Mouse (Mus musculus) cerebellum, adult 9-10 months (tissue): ENCODE results near the gene Slc10a6.

Experiments used
- DNase-seq: peaks from one replicate; pipeline ENCODE4 v3.0.0; 2022

Gene Slc10a6

DNA sequence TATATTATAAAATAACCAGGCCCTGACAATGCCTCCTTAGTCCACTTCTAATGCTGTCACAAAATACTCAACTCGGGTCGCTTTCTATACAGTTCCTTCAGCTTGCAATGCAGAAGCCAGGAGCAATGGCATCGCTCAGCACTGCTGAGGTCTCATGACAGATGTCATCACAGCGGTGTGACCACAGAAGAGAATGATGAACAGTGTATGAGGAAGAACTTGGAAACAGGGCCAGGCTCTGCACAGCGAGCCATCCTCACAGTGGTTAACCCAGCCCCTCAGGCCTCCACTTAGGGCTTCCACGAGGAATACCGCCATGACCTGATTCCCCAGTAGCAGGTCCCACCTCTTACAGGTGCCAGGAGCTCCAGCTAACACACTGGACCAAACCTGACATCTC, 14.8 kb downstream of the Slc10a6 start:
- no peak for DNase-seq

DNA sequence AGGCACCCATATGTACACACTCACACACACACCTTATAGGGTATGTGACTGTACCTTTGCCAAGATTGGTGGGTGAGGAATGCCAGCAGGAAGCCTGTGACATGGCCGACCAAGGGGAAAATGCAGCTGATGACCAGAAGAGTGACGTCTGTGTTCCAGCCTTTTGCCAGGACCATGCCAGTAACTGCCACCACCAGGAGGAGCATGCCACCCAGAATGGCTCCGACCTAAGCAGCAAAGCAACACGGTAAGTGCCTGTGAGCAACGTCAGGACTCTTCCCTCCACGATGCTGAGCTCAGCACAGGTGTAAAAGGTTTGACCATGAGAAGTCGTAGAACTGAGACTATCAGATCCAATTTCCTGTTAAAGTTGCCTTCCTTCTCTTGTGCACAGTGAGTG, 16.9 kb downstream of the Slc10a6 start:
- no peak for DNase-seq

- DNase-seq: no peak
Measured at GRCm38 (mm10) chr5:103610856-103611472, 18.2 kb downstream of the Slc10a6 start.

DNA sequence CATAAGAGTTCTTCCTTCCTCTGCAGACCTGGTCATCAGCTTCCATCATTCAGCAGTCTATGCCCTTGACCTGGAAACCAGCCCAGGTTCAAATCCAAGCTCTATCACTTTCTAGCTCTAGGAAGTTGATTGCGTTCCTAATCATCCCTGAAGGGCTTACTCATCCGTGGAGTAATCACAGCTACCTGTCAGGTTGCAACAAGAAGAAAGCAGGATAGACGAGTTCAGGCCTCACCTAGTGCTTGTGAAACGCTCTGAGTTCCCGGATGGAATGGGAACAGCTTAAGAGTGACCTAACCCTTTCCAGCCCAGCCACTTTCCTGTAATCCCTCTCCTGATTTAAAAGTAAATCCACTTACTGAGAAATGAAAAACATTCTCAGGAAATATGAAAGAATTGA, 19.1 kb downstream of the Slc10a6 start:
- DNase-seq: no peak

DNA sequence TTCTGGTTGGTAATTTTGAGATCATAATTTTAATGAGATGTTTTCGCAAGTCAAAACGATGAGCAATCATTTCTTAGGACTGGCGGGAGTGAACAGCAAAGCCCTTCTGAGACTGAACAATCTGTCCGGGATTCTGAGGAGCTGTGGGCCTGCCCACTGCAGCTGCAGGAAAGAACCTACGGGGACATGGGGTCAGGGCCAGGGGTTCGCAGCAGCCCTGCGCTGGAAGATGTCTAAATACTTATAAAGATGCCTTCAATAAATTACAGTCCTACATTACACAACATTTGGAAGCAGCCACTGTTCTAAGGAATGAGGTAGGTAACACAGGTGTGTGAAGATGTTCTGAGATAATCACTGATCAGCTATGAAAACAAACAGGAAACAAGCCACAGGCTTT, 23.5 kb downstream of the Slc10a6 start:
- no peak for DNase-seq

DNA sequence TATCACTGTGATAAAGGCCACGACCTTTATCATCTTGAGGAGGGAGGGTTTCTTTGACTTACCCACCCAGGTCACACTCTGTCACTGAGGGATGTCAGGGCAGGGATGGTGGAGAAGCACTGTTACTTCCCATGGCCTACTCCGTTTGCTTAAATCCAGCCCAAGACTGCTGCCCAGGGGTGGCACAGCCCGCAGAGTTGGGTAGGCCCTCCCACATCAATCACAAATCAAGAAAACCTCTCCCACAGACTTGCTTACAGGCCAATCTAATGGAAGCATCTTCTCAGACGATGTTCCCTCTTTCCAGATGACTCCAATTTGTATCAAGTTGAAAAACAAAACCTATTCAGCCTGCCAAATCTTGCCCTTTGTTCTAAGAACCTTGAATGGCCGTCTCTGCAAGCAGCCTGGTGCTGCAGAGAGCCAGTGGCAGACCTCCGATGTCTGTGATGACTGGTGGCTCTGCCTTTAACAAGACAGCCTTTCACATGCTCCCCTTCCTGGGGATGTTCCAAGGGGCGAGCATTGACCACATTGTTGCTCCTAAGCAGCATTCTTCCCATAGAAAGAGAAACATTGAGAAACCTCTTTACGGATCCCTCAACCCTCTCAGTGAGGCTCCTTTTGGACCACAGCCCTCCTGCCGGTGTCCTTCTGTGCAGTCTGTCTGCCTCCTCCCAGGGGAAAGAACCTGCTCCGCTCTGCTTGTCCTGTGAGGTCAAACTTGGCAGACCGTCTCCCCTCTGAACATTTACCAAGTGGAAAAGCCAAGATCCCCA, 25.9 kb downstream of the Slc10a6 start:
- peak; percentile 36 for DNase-seq

- no peak for DNase-seq
Measured at GRCm38 (mm10) chr5:103598881-103599280, 30.3 kb downstream of the Slc10a6 start.

DNA sequence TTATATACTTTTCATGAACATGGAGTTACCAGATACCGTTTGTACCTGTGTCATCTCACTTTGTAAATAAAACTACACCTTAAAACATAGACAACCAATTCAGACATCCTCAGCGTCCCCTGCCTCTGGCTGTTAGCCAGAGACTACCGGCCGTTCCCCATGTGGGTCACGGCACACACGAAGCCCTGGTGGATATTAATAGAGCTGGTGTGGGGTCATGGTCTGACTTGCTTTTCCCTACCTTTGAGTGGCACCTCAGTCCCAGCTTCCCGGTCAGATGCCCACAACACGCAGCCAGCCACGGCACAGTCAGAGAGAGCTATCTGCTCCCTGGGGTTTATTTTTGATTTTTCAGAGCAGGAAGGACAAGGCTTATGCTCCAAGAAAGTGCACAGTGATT, 30.9 kb downstream of the Slc10a6 start:
- DNase-seq: no peak

DNA sequence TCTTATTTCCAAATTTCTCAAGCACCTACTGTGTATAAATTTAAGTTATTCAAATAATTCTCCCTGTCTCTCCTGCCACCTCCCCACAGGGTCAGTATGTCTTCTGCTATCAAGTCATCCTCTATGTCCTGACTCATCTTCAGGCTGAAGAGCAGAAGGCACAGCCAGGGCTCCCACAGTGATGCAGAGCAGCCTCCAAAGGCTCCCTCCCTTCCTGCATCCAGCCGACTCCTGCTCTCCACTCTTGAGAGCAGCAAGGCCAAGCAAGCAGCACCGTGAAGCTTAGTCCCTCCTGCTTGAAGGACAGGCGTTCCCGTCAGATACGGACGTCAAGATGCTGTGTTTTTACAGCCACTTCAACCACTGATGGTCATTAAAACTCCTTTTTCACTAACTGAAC, 31.6 kb downstream of the Slc10a6 start:
- peak; percentile 67 for DNase-seq

- no peak for DNase-seq
Measured at GRCm38 (mm10) chr5:103596467-103597146, 32.6 kb downstream of the Slc10a6 start.

DNA sequence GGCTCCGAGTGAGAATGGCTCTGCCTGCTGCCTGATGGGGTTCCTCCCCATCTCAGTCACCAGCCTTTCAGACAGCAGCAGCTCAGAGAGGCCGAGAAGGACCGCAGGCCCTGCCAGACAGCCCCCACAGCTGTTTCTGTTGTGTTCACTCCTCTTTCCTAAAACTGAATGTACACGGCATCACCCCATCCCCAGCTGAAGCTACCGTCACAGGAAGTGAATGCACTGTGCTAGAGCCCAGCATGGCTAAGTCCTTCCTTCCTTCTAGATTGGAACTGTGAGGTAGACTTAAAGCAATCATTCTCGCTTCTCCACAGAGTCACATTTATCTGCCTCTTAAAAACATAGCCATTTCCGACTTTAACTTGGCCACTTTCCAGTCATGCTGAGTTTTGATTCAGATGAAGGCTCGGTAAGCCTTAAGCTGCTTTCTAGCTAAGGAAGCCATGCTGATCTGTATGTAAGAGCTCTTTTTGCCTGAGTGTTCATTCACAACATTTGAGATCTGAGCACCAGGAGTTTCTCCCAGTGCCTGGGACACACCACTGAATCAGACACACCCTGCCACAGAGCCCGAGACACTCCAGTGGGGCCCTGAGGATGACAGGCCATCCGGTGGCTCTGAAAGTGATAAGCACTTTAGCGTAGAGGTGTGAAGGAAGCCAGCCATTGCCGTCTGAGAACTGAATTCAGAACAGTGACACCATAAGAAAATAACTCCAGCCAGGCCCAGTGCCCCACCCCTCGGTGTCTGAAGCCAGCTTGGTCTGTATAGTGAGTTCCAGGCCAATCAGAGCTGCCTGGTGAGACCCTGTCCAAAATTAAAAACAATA, 33.6 kb downstream of the Slc10a6 start:
- DNase-seq: no peak

DNA sequence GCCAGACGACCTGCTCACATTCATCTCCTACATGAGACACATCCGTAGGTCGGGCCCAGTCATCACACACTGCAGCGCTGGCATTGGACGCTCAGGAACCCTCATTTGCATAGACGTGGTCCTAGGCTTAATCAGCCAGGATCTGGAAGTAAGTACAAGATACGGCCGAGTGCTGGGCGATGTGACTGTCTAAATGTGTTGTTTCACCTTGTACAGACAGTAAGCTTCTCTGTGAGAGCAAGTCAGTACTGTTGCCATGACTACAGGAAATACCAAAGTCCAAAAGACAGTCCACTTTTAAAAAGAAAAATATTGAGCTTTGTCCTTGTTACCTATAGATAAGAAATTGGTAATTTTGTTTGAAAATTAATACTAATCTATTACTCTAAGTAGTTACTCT, 35.6 kb downstream of the Slc10a6 start:
- no peak for DNase-seq

GRCm38 (mm10) chr5:103592706-103593105, 36.5 kb downstream of the Slc10a6 start:
- DNase-seq: peak; percentile 21

DNA sequence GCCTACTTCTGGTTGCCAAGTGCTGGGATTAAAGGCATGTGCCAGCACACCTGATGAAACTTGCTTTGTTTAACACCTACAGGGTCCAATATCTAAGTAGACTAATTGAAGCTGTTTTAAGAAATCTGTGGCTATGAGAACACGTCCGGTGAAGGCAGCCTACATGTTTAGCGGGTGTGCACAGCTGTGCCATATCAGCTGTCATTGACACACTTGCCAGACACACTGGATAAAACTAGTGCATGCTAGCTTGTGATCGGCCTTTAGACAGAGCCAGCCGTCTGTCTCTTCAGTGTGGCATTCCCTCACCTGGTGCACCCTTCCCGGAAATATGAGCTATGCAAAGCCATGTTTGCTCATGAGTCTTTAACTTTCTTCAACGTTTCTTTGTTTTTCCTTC, 37.4 kb downstream of the Slc10a6 start:
- no peak for DNase-seq

DNA sequence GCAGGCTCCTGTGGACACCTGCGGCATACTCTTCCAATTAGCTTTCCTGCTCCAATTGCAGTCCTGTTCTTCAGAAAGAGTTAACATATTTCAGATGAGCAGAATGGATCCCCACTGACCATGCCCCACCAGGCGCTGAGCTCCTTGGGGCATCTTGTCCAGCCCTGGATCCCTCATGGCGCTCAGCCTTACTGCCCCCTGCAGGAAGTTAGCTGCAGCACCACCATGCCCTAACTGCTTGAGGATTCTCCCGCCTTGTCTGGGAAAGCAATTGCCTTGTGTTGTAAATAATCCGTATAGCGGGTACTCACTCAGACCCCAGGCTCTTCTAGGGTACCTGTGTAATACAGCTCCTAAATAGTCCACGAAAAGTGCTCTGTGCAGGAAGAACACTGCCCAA, 42.0 kb downstream of the Slc10a6 start:
- no peak for DNase-seq

DNA sequence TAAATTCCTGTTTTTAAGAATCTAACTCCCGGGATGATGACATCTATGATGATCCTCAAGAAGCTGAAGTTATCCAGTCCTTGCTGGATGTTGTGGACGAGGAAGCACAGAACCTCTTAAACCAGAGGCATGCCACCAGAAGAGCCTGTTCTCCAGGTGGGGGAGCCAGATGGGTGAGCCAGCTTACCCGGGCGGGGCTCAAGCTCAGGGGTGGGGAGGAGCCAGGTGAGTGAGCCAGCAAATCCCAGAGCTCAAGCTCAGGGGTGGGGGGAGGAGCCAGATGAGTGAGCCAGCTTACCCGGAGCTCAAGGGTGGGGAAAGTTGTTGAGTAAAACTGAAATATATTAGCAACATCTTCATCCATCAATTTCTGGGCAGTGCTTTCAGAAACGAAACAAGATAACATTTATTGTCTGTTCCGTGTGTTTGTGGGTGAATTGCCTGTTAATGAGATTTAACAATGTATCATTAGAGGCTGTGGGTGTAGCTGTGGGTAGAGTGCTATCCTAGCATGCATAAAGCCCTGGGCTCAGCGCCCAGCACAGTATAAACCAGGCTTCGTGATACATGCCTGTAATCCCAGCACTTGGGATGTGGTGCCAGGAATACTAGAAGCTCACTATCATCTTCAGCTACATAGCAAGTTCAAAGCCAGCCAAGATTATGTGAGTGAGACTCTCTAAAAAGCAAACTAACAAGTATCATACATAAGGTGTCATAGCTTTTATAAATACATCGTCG, 49.4 kb downstream of the Slc10a6 start:
- no peak for DNase-seq

GRCm38 (mm10) chr5:103569446-103569845, 59.8 kb downstream of the Slc10a6 start:
- DNase-seq: no peak

DNA sequence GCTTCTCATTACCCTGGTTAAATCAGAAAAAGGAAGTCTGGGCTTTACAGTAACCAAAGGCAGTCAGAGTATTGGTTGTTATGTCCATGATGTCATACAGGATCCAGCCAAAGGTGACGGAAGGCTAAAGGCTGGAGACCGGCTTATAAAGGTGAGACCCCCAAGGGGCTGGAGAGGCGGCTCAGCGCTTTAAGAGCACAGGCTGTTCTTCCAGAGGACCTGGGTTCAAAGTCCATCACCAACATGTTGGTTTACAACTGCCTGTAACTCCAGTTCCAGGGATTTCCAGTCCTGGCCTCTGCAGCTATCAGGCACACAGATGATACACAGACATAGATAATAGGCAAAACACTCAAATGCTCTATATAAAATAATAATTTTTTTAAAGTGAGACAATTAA, 61.2 kb downstream of the Slc10a6 start:
- no peak for DNase-seq

GRCm38 (mm10) chr5:103560546-103560945, 68.7 kb downstream of the Slc10a6 start:
- no peak for DNase-seq
